Mouse (Mus musculus) E14TG2a.4 (cell line): ENCODE data around the gene Ehd1.

Experiments used
- CTCF ChIP-seq: conservative IDR thresholded peaks from 2 replicates; pipeline ENCODE4 v1.5.1; 2014; ENCODE audit warnings: low read length
- NANOG ChIP-seq: IDR thresholded peaks from 2 replicates; pipeline ENCODE4 v1.6.1; 2014; ENCODE audit warnings: borderline replicate concordance, low read length, mixed read lengths
- POU5F1 ChIP-seq: IDR thresholded peaks from 2 replicates; pipeline ENCODE4 v1.6.1; 2014; ENCODE audit warnings: low read length, borderline replicate concordance

DNA sequence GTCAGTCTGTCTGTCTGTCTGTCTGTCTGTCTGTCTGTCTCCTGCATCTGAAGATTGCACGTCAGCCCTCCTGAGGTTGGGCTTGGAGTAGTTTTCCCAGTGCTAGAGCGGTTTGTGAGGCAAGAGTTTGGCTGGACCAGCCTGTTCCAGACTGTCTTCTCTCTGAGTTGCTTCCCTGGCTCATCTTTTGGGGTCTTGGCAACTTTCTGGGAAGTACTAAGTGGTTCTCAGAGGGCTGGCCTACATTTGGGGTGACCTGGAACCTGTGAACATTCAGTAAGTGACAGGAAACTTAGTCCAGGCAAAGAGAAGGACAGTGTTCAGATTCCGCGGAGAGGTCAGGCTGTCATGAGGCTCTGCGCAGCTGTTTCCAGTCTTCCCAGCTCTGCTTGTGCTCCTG lies 15.7 kb downstream of the Ehd1 start:
- no peak for TF ChIP-seq CTCF
- no peak for TF ChIP-seq POU5F1
- no peak for TF ChIP-seq NANOG
